Mouse (Mus musculus) liver, postnatal 0 days (tissue): ENCODE data around the gene Ctns. TPM values are rescaled to one million over a fixed set of nuclear protein-coding genes. Genes with fewer than 3 reads are reported as not detected.

Experiments
- ATAC-seq: fragments of 200-750 bp; cut with Nextera tagmentation; 2 replicates; pipeline ENCODE4 v1.8.0; 2017; ENCODE audit warnings: mild to moderate bottlenecking, moderate library complexity
- DNase-seq: peaks from one replicate; pipeline ENCODE4 v3.0.0-alpha.2; 2016
- H3K27ac ChIP-seq: fragments of 300-500 bp; sonication (generic); 2 replicates; pipeline ENCODE4 v1.5.1; 2014; ENCODE audit warnings: antibody characterized with exemption, moderate library complexity, mild to moderate bottlenecking, low read depth
- H3K27me3 ChIP-seq: fragments of 300-500 bp; sonication (generic); 2 replicates; pipeline ENCODE4 v1.6.1; 2014; ENCODE audit warnings: low read length, control low read depth, mixed read lengths; ENCODE audit not compliant: insufficient read depth
- H3K36me3 ChIP-seq: fragments of 300-500 bp; sonication (generic); replicated peaks from 2 replicates; pipeline ENCODE4 v1.6.1; 2014; ENCODE audit warnings: mild to moderate bottlenecking, control low read depth, low read length, moderate library complexity, mixed read lengths; ENCODE audit not compliant: insufficient read depth
- H3K4me1 ChIP-seq: fragments of 300-500 bp; sonication (generic); 2 replicates; pipeline ENCODE4 v1.6.1; 2014; ENCODE audit warnings: antibody characterized with exemption, mild to moderate bottlenecking, control low read depth; ENCODE audit not compliant: insufficient read depth
- H3K4me2 ChIP-seq: fragments of 300-500 bp; sonication (generic); 2 replicates; pipeline ENCODE4 v1.6.1; 2014; ENCODE audit warnings: low read depth, mild to moderate bottlenecking, low read length, moderate library complexity, mixed read lengths
- H3K4me3 ChIP-seq: fragments of 300-500 bp; sonication (generic); 2 replicates; pipeline ENCODE4 v1.5.1; 2014; ENCODE audit warnings: low read depth, low read length
- H3K9ac ChIP-seq: fragments of 300-500 bp; sonication (generic); replicated peaks from 2 replicates; pipeline ENCODE4 v1.6.1; 2014; ENCODE audit warnings: mild to moderate bottlenecking, moderate library complexity
- H3K9me3 ChIP-seq: fragments of 300-500 bp; sonication (generic); 2 replicates; pipeline ENCODE4 v1.6.1; 2016; ENCODE audit warnings: mild to moderate bottlenecking, control low read depth, low read length, mixed read lengths
- CTCF ChIP-seq: sonication (generic); IDR thresholded peaks from 2 replicates; pipeline ENCODE4 v1.5.1; 2016; ENCODE audit warnings: antibody characterized with exemption, low read depth
- EP300 ChIP-seq: IDR thresholded peaks from 2 replicates; pipeline ENCODE4 v1.6.1; 2016; ENCODE audit warnings: antibody characterized with exemption, low read depth, mild to moderate bottlenecking
- WGBS: fragments of 180-500 bp; shearing (Covaris S2); extraction: QIAGEN DNeasy Blood & Tissue Kit; methylation state at CpG from one replicate; pipeline ENCODE4 v1.1.7; 2014; ENCODE audit not compliant: insufficient replicate concordance; 5-methylcytosine and 5-hydroxymethylcytosine counted together
- polyA plus RNA-seq: library from polyadenylated mRNA; unstranded; fragments of >200 nt; fragmentation: Nextera tagmentation; extraction: Ambion mirVana; gene quantifications from 2 replicates; pipeline ENCODE4 v1.2.1, GENCODE M21; 2015

Gene Ctns
- polyA plus RNA-seq, 1 experiment from 2014 or later = 8.4 TPM

DNA sequence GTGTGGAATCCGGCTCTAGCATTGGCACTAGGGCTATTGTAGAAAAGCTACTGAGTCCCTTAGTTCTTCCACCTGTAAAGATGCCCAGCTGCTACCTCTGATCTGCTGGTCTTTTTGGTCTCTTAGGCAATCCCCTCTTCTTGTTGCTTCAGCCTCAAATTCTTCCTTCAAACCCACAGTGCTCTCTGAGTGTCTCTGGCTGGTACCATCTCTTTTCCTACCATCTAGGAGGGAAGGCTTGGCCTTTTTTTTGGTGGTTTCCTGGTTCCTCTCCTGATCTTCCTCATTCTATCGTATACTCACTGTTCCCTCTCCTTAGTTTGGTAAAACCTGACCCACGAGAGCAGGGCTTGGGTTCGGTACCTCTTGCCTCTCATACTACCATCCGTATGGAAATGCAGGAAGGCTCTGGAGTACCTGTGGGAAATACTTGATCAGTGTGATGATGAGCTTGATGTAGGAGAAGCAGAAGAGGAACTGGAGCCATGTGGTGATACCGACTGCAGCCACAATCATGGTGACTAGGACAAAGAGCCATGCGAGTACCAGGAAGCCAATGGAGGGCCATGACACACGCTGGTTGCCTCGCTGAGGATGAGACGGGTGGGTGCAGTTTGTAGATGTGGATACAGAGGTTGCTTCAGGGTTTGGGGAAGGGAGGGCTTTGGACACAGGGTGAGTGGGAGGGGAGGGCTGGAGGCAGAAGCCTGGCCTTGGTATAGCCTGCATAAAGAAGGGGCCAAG is 12.8 kb downstream of the Ctns start:
- 68% methylated on average over 10 of the region's 10 CpGs for WGBS
- Histone ChIP-seq H3K4me2 (no peak overlapping the region), H3K27ac (no peak overlapping the region), H3K4me1 (no peaks in the 10 kb centered on the region), H3K27me3 (no peaks in the 10 kb centered on the region), H3K9me3 (no peaks in the 10 kb centered on the region), H3K9ac (no peak overlapping the region), H3K36me3 (peaks cover 31% of the 10 kb centered on the region), H3K4me3 (no peak overlapping the region)
- ATAC-seq (no peak), DNase-seq (no peak)
- TF ChIP-seq EP300 = no peak
- no peak for TF ChIP-seq CTCF

DNA sequence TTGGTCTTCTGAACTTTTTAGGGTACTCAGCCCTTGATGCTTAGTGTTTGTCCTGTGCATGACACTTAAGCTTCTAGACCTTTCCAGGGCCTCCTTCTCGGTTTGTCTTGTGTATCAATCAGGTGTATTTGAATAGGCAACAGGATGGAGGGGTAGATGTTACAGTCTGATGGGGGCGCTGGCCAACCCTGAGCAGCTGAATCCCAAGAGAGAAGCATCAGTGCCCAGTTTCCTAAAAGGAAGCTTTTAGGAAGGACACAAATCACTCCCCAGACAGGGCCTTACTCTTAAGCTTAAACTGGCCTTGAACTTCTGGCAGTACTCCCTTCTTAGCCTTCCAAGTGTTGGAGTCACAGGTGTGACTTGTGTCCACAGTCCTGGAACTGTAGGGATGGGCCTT is 20.9 kb downstream of the Ctns start:
- DNase-seq (no peak), ATAC-seq (no peak)
- Histone ChIP-seq H3K27me3 (no peaks in the 10 kb centered on the region), H3K4me3 (peak overlapping the region; percentile 97), H3K4me1 (peaks cover 24% of the 10 kb centered on the region), H3K4me2 (peak overlapping the region; percentile 99), H3K36me3 (peaks cover 8% of the 10 kb centered on the region; the same call in 1 of the 2 replicates), H3K9ac (peak overlapping the region; percentile 86), H3K9me3 (no peaks in the 10 kb centered on the region), H3K27ac (peak overlapping the region; percentile 94)
- 16% methylated on average over 2 of the region's 2 CpGs for WGBS
- TF ChIP-seq EP300 (no peak), CTCF (no peak)

DNA sequence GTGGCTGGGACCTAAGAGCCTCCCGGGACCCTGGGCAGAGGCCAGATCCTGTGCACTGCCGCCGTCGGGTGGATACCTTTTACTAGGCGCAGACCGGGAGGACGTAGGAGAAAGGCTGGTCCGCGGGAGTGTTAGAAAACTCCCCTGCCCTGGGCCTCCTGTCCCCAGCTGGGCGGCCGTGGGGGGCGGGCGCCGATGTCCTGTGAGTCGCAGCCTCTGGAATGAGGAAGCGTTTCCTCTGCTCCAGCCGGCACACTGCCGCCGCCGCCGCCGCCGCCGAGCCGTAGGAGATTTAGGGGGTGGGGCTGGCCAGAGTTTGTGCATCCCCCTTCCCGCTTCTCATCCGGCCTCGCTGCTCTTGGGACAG is 21.4 kb downstream of the Ctns start:
- H3K4me1 ChIP-seq = peaks cover 25% of the 10 kb centered on the region
- H3K9ac ChIP-seq = peak overlapping the region; percentile 86
- H3K4me3 ChIP-seq = peak overlapping the region; percentile 97
- ATAC-seq (peak; percentile 63), DNase-seq (peak; percentile 81)
- 0% methylated on average over 28 of the region's 28 CpGs for whole genome bisulfite sequencing
- peak overlapping the region; percentile 94 for H3K27ac ChIP-seq
- H3K4me2 ChIP-seq = peak overlapping the region; percentile 99
- H3K27me3 ChIP-seq = no peaks in the 10 kb centered on the region
- no peaks in the 10 kb centered on the region for H3K9me3 ChIP-seq
- peaks cover 8% of the 10 kb centered on the region; the same call in 1 of the 2 replicates for H3K36me3 ChIP-seq
- no peak for TF ChIP-seq EP300
- TF ChIP-seq CTCF = no peak

DNA sequence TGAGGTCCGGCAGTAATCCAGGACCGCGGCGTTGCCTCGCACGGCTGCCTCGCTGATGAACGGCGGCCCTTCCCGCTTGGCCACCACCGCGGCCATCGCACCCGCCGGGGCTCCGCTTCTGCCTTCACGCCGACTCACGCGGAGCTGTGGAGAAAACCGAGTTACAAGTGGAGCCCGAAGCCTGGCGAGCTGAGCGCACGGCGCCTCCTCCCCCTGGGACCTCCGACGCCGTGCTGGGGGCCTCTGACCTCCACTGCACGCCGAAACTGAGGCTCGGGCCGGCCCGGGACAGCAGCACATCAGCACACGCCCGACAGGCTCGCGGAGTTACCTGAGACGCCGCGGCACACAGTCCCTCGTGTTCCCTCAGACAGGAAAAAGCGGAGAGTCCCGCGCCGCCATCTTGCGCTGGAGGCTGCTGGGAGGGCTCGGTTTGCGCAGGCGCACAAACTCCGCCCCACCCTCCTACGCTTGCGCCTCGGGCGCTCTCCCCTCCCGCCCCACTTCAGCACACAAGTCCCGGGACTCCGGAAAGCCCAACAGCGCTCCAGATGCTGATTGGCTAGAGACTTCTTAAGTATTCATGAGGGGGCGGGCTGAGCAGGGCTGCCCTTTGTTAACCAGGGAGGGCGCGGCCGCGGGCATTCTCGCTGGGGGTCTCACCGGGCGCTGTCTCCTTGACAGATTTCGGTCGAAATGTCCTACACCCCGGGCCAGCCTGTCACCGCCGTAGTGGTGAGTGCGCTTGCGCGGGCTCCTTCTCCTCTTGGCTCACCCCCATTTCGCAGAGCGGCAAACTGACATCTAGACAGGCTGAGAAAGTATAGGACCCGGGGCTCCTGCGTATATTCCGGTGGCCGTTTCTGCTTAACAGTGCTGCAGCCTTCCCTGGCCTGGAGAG is 22.0 kb downstream of the Ctns start, which contains the start of the genes Emc6 and Tax1bp3:
Gene Emc6 (minus strand): TSS at position 430 of the 901 bp plus-strand sequence.
Gene Tax1bp3 (plus strand): TSS at position 476 of the 901 bp plus-strand sequence.
- Histone ChIP-seq H3K4me1 (peaks cover 31% of the 10 kb centered on the region), H3K9ac (peak within 1 kb of the TSS; percentile 99), H3K9me3 (no peaks in the 10 kb centered on the region), H3K4me2 (peak within 1 kb of the TSS; percentile 99), H3K27ac (peak within 1 kb of the TSS; percentile 94), H3K27me3 (no peaks in the 10 kb centered on the region), H3K4me3 (peak within 1 kb of the TSS; percentile 97), H3K36me3 (peaks cover 8% of the 10 kb centered on the region; the same call in 1 of the 2 replicates)
- 0% methylated on average over 74 of the region's 81 CpGs for WGBS
- TF ChIP-seq EP300 = 0 out of 2 replicates have a peak, but pooled peaks have one; percentile 19
- TF ChIP-seq CTCF = 0 out of 2 replicates have a peak, but pooled peaks have one; percentile 1
- ATAC-seq (peak; percentile 93), DNase-seq (peak; percentile 97)

DNA sequence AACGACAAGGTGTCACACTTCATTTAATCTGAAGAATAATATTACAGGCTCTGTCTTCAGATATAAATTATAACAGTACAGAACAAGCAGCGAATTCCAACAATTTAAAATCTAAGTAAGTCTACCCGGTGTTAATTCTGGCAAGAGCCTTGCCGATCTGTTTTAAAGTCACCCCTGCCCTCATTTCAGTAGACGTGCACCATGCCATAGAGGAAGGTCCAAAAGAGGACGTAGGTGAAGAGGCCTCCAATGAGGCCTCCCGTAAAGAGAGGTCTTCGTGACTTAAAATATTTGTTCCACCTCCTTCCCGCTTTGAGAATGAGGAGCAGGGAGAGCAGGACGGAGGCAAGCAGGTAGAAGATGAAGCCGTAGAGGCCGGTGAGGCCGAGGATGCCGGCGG is 22.7 kb downstream of the Ctns start:
- Histone ChIP-seq H3K9ac (peak overlapping the region; percentile 99), H3K4me1 (peaks cover 31% of the 10 kb centered on the region), H3K27ac (peak overlapping the region; percentile 88), H3K4me2 (peak overlapping the region; percentile 99), H3K27me3 (no peaks in the 10 kb centered on the region), H3K36me3 (peaks cover 8% of the 10 kb centered on the region; the same call in 1 of the 2 replicates), H3K9me3 (no peaks in the 10 kb centered on the region), H3K4me3 (peak overlapping the region; percentile 97)
- no peak for TF ChIP-seq EP300
- no peak for TF ChIP-seq CTCF
- WGBS = under 1% methylated on average over 15 of the region's 15 CpGs
- DNase-seq (no peak), ATAC-seq (no peak)

DNA sequence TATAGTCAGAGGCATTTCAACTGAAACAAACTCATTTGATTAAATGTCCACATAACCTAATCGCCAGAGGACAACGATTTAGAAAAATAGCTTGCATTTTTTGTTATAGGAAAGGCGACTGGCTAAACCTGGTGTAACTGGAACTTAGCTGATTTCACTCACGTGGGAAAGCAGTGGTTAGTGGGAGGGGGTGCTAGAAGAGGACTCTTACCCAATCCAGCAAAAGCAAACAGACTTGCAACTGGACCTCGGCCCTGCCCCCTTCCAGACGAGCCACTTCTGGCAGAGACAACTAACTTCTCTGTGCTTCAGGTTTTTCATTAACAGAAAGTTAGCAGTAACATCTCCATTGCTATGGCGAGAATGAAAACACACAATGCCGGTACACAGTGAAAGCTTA is 23.2 kb downstream of the Ctns start:
- peak overlapping the region; percentile 99 for H3K9ac ChIP-seq
- no peaks in the 10 kb centered on the region for H3K9me3 ChIP-seq
- peaks cover 31% of the 10 kb centered on the region for H3K4me1 ChIP-seq
- no peaks in the 10 kb centered on the region for H3K27me3 ChIP-seq
- peak; percentile 47 for ATAC-seq
- 26% methylated on average over 8 of the region's 8 CpGs for WGBS
- DNase-seq = peak; percentile 72
- H3K36me3 ChIP-seq = peaks cover 8% of the 10 kb centered on the region; the same call in 1 of the 2 replicates
- peak overlapping the region; percentile 99 for H3K4me2 ChIP-seq
- peak overlapping the region; percentile 88 for H3K27ac ChIP-seq
- peak overlapping the region; percentile 97 for H3K4me3 ChIP-seq
- TF ChIP-seq EP300 (no peak), CTCF (no peak)
